Mouse (Mus musculus) limb, embryonic 14.5 days (tissue): ENCODE results near the gene Draxin. TPM values are rescaled to one million over a fixed set of nuclear protein-coding genes. Genes with fewer than 3 reads are reported as not detected.

Experiments used
- ATAC-seq: fragments of 200-750 bp; cut with Nextera tagmentation; 2 replicates; pipeline ENCODE4 v1.8.0; 2017; ENCODE audit warnings: low read depth, moderate number of reproducible peaks, moderate TSS enrichment; ENCODE audit not compliant: low FRiP score
- DNase-seq: peaks from one replicate; pipeline ENCODE4 v3.0.0-alpha.2; 2015; ENCODE audit warnings: low spot score
- H3K27ac ChIP-seq: fragments of 300-500 bp; sonication (generic); replicated peaks from 2 replicates; pipeline ENCODE4 v1.5.1; 2014; ENCODE audit warnings: low read depth, mild to moderate bottlenecking, low read length, moderate library complexity, mixed read lengths
- H3K27me3 ChIP-seq: fragments of 300-500 bp; sonication (generic); 2 replicates; pipeline ENCODE4 v1.6.1; 2014; ENCODE audit warnings: low read length, mixed read lengths; ENCODE audit not compliant: control insufficient read depth, insufficient read depth
- H3K36me3 ChIP-seq: fragments of 300-500 bp; sonication (generic); 2 replicates; pipeline ENCODE4 v1.6.1; 2014; ENCODE audit warnings: mild to moderate bottlenecking, low read length, moderate library complexity, mixed read lengths; ENCODE audit not compliant: control insufficient read depth, insufficient read depth
- H3K4me1 ChIP-seq: fragments of 300-500 bp; sonication (generic); 2 replicates; pipeline ENCODE4 v1.6.1; 2014; ENCODE audit warnings: antibody characterized with exemption, low read length, mixed read lengths; ENCODE audit not compliant: control insufficient read depth, insufficient read depth
- H3K4me2 ChIP-seq: fragments of 300-500 bp; sonication (generic); replicated peaks from 2 replicates; pipeline ENCODE4 v1.6.1; 2014; ENCODE audit warnings: low read depth, mild to moderate bottlenecking, low read length, moderate library complexity; ENCODE audit not compliant: severe bottlenecking
- H3K4me3 ChIP-seq: fragments of 300-500 bp; sonication (generic); replicated peaks from 2 replicates; pipeline ENCODE4 v1.5.1; 2014; ENCODE audit warnings: low read length
- H3K9ac ChIP-seq: fragments of 300-500 bp; sonication (generic); 2 replicates; pipeline ENCODE4 v1.6.1; 2014; ENCODE audit warnings: mild to moderate bottlenecking, low read depth, low read length, moderate library complexity; ENCODE audit not compliant: severe bottlenecking
- H3K9me3 ChIP-seq: fragments of 300-500 bp; sonication (generic); 2 replicates; pipeline ENCODE4 v1.6.1; 2016; ENCODE audit warnings: low read length; ENCODE audit not compliant: control insufficient read depth
- POLR2A ChIP-seq: fragments of 200-500 bp; IDR thresholded peaks from 2 replicates; pipeline ENCODE4 v1.8.0; 2012; ENCODE audit warnings: inconsistent platforms, mild to moderate bottlenecking, moderate library complexity, borderline replicate concordance; ENCODE audit not compliant: insufficient read depth, insufficient read length; ENCODE audit errors: extremely low read depth
- WGBS: fragments of 180-500 bp; shearing (Covaris S2); extraction: QIAGEN DNeasy Blood & Tissue Kit; methylation state at CpG from one replicate; pipeline ENCODE4 v1.1.7; 2014; 5-methylcytosine and 5-hydroxymethylcytosine counted together
- polyA plus RNA-seq, 2 experiments: library from polyadenylated mRNA; depleted of rRNA in 1 of 2; stranded (reverse) in 1 of 2; unstranded in 1 of 2; fragments of >200 nt; fragmentation: Nextera tagmentation in 1 of 2; extraction: Ambion mirVana in 1 of 2; gene quantifications; 2 replicates each; pipeline versions ENCODE4 v1.2.1 to v1.2.3; 2012 to 2014

Draxin gene
- polyA plus RNA-seq, 2 experiments = 0.45 to 1.5 TPM

DNA sequence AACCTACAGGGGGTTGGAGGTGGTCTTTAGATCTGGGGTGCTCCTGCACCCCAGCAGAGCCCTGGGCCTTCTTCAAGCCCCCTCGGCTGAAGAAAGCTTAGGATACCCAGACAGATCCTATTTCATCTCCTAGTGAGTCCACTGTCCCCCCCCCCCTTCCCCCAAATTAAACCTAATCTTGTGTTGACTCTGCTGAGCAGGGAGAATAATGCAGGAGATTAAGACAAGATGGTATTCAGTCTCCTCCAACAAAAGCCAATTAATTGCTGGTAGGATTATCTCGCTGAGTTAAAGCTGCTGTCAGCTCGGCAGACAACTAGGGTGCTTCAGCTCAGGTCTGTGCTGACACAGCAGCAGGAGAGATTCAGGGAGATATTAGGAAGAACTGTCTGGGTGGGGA lies 40.8 kb upstream of the Draxin start:
- H3K4me2 ChIP-seq = no peak overlapping the region
- no peak overlapping the region for H3K4me3 ChIP-seq
- DNase-seq (no peak), ATAC-seq (no peak)
- H3K4me1 ChIP-seq = peaks cover 6% of the 10 kb centered on the region; the same call in 1 of the 2 replicates
- no peak for TF ChIP-seq POLR2A
- no peak overlapping the region for H3K9ac ChIP-seq
- 53% methylated on average over 3 of the region's 3 CpGs for WGBS
- H3K9me3 ChIP-seq = no peaks in the 10 kb centered on the region
- H3K36me3 ChIP-seq = no peaks in the 10 kb centered on the region
- no peak overlapping the region for H3K27ac ChIP-seq
- peaks cover 72% of the 10 kb centered on the region for H3K27me3 ChIP-seq

DNA sequence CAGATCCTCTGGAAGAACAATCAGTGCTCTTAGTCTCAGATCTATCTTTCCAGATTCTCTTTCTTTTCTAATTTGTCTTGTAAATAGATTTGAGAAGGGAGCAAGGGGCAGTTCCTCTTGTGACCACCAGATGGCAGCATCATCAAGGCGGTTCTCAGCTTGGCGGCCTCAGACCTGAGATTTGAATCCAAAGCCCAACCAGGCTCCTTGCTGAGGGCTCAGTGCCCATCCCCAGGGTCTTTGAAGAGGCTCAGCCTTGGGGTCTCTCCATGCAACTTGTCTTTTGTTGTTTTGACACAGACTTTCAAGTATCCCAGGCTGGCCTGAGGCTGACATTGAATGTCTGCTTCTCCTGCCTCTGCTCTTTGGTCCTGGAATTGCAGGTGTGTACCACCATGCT lies 40.3 kb upstream of the Draxin start:
- no peak overlapping the region for H3K4me3 ChIP-seq
- H3K9ac ChIP-seq = no peak overlapping the region
- 3% methylated on average over 2 of the region's 2 CpGs for WGBS
- no peak for TF ChIP-seq POLR2A
- peaks cover 6% of the 10 kb centered on the region; the same call in 1 of the 2 replicates for H3K4me1 ChIP-seq
- H3K27me3 ChIP-seq = peaks cover 72% of the 10 kb centered on the region
- no peak for ATAC-seq
- no peak overlapping the region for H3K4me2 ChIP-seq
- H3K27ac ChIP-seq = no peak overlapping the region
- H3K36me3 ChIP-seq = no peaks in the 10 kb centered on the region
- no peak for DNase-seq
- no peaks in the 10 kb centered on the region for H3K9me3 ChIP-seq

DNA sequence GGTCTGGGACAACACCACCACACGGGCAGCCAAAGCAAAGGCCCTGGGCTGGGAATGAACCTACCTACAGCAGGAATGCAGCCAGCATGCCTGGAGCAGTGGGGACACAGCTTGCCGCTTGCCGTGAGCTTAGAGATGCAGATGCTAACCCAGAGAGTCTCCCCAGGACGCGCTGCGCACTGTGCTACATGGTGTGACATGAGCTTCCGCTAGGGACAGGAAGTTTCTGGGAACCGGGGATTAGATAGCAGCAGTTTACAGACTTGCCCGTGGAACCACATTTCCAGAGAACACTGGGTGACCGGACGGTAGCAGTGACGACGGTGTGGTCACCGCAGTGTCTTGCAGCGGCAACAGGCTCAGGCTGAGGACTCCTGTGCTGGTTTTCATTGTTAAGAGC lies 39.1 kb upstream of the Draxin start:
- ATAC-seq (no peak), DNase-seq (no peak)
- Histone ChIP-seq H3K4me1 (peaks cover 6% of the 10 kb centered on the region; the same call in 1 of the 2 replicates), H3K4me2 (no peak overlapping the region), H3K4me3 (no peak overlapping the region), H3K27me3 (peaks cover 72% of the 10 kb centered on the region), H3K9ac (no peak overlapping the region), H3K9me3 (no peaks in the 10 kb centered on the region), H3K36me3 (no peaks in the 10 kb centered on the region), H3K27ac (no peak overlapping the region)
- TF ChIP-seq POLR2A = no peak
- WGBS = 30% methylated on average over 15 of the region's 15 CpGs

DNA sequence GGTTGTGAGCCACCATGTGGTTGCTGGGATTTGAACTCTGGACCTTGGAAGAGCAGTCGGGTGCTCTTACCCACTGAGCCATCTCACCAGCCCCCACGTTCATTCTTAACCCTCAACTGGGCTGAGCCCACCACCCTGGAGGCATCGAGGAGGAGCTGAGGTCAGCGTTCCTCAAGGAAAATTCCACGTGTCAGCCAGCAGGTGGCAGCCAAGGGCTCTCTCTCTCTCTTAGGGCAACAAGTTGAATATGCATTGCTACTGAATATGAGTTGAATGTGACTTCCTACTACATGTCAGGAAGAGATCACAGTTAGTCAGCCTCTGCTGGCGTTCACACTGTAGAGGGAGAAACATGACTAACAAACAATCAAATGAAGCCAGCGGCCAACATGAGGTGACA lies 37.8 kb upstream of the Draxin start:
- WGBS = 27% methylated on average over 7 of the region's 7 CpGs
- 0 out of 2 replicates have a peak, but pooled peaks cover 10% of the 10 kb centered on the region for H3K4me1 ChIP-seq
- H3K27me3 ChIP-seq = peaks cover 72% of the 10 kb centered on the region
- no peak overlapping the region for H3K4me3 ChIP-seq
- no peak for TF ChIP-seq POLR2A
- DNase-seq = no peak
- no peak overlapping the region for H3K4me2 ChIP-seq
- no peak for ATAC-seq
- no peaks in the 10 kb centered on the region for H3K36me3 ChIP-seq
- H3K9me3 ChIP-seq = no peaks in the 10 kb centered on the region
- no peak overlapping the region for H3K9ac ChIP-seq
- H3K27ac ChIP-seq = no peak overlapping the region

- peak overlapping the region; percentile 31 for H3K4me2 ChIP-seq
- H3K9me3 ChIP-seq = no peaks in the 10 kb centered on the region
- no peak for TF ChIP-seq POLR2A
- no peaks in the 10 kb centered on the region for H3K36me3 ChIP-seq
- H3K9ac ChIP-seq = no peak overlapping the region
- peaks cover 70% of the 10 kb centered on the region for H3K27me3 ChIP-seq
- H3K4me3 ChIP-seq = no peak overlapping the region; the same call in 1 of the 2 replicates
- no peak for ATAC-seq
- H3K4me1 ChIP-seq = 0 out of 2 replicates have a peak, but pooled peaks cover 10% of the 10 kb centered on the region
- DNase-seq = peak; percentile 59
- WGBS = 6% methylated on average over 4 of the region's 4 CpGs
- no peak overlapping the region for H3K27ac ChIP-seq
Observed at GRCm38 (mm10) chr4:148166986-148167385, 36.5 kb upstream of the Draxin start.

- WGBS = 11% methylated on average over 10 of the region's 10 CpGs
- H3K27me3 ChIP-seq = peaks cover 70% of the 10 kb centered on the region
- TF ChIP-seq POLR2A = no peak
- no peaks in the 10 kb centered on the region for H3K9me3 ChIP-seq
- peak overlapping the region; percentile 31 for H3K4me2 ChIP-seq
- no peak overlapping the region; the same call in 1 of the 2 replicates for H3K4me3 ChIP-seq
- H3K36me3 ChIP-seq = no peaks in the 10 kb centered on the region
- H3K4me1 ChIP-seq = 0 out of 2 replicates have a peak, but pooled peaks cover 10% of the 10 kb centered on the region
- ATAC-seq = no peak; the same call in 1 of the 2 replicates
- H3K27ac ChIP-seq = no peak overlapping the region
- no peak for DNase-seq
- H3K9ac ChIP-seq = no peak overlapping the region
Observed at GRCm38 (mm10) chr4:148166431-148166830, 35.9 kb upstream of the Draxin start.
